Mouse (Mus musculus) limb, embryonic 15.5 days (tissue): ENCODE data around the gene 4930502E18Rik. TPM values are rescaled to one million over a fixed set of nuclear protein-coding genes. Genes with fewer than 3 reads are reported as not detected.

Experiments
- ATAC-seq: fragments of 200-750 bp; cut with Nextera tagmentation; 2 replicates; pipeline ENCODE4 v1.8.0; 2017; ENCODE audit warnings: low read depth, moderate TSS enrichment; ENCODE audit not compliant: insufficient number of reproducible peaks, low FRiP score, low TSS enrichment
- H3K27ac ChIP-seq: fragments of 300-500 bp; sonication (generic); 2 replicates; pipeline ENCODE4 v1.5.1; 2015; ENCODE audit warnings: moderate library complexity, mild to moderate bottlenecking, inconsistent platforms
- H3K27me3 ChIP-seq: fragments of 300-500 bp; sonication (generic); 2 replicates; pipeline ENCODE4 v1.6.1; 2015; ENCODE audit warnings: inconsistent platforms
- H3K36me3 ChIP-seq: fragments of 300-500 bp; sonication (generic); 2 replicates; pipeline ENCODE4 v1.6.1; 2015; ENCODE audit warnings: inconsistent platforms
- H3K4me1 ChIP-seq: fragments of 300-500 bp; sonication (generic); 2 replicates; pipeline ENCODE4 v1.6.1; 2015; ENCODE audit warnings: inconsistent platforms
- H3K4me2 ChIP-seq: fragments of 300-500 bp; sonication (generic); 2 replicates; pipeline ENCODE4 v1.6.1; 2015; ENCODE audit warnings: mild to moderate bottlenecking, inconsistent platforms
- H3K4me3 ChIP-seq: fragments of 300-500 bp; sonication (generic); 2 replicates; pipeline ENCODE4 v1.5.1; 2015; ENCODE audit warnings: mild to moderate bottlenecking, inconsistent platforms
- H3K9ac ChIP-seq: fragments of 300-500 bp; sonication (generic); 2 replicates; pipeline ENCODE4 v1.6.1; 2015; ENCODE audit warnings: inconsistent platforms
- H3K9me3 ChIP-seq: fragments of 300-500 bp; sonication (generic); 2 replicates; pipeline ENCODE4 v1.6.1; 2016; ENCODE audit warnings: inconsistent platforms
- WGBS: fragments of 180-500 bp; shearing (Covaris S2); methylation state at CpG from one replicate; pipeline ENCODE4 v1.1.7; 2015; 5-methylcytosine and 5-hydroxymethylcytosine counted together
- polyA plus RNA-seq: library from polyadenylated mRNA; unstranded; fragments of >200 nt; fragmentation: Nextera tagmentation; extraction: Ambion mirVana; gene quantifications from 2 replicates; pipeline ENCODE4 v1.2.1, GENCODE M21; 2015

Gene 4930502E18Rik
- polyA plus RNA-seq, 1 experiment from 2014 or later: 0.23 TPM

DNA sequence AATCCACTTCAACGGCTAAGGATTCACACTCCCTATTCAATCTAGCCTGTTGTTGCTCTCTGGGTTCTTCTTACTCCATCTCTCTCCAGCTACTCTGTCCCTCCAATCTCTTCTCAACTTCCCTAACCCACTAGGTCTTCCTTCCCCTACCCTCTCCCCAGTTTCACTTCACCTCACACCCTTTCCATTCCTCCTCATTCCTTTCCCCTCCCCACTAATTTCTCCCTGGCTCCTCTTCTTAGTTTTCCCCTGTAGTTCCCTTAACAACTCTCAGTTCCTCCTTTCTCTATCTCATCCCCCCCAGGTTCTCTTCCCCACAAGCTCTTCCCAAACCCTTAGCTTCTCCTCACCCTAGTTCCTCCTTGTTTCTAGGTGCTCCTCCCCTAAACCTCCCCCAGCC is 28.2 kb downstream of the 4930502E18Rik start:
- H3K36me3 ChIP-seq: no peaks in the 10 kb centered on the region
- no peak overlapping the region for H3K27ac ChIP-seq
- ATAC-seq: no peak

DNA sequence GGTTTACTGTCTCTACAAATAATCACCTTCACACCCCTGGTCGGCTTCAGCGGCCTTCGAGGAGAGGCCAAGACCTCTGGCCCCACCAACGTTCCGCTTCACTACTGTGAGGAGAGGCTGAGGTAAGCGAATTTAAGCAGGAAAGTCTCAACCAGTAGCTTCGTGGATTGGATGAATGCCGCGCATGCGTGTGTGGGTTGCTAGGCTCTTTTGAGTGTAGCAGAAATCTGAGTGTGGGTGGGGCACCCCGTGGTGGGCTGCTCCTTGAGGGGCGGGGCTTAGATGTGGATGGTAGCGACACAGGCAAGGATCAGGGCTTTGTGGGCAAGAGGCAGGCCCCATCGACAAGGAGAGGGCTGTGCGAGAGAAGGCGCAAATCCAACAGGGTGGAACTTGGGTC is 33.1 kb downstream of the 4930502E18Rik start, which contains the start of gene 1700013H16Rik:
Gene 1700013H16Rik, minus strand, starts transcription at position 96 of the 400 bp plus-strand sequence.
- Histone ChIP-seq H3K4me1 (no peaks in the 10 kb centered on the region), H3K4me2 (no peak within 1 kb of the TSS), H3K27me3 (no peaks in the 10 kb centered on the region), H3K4me3 (no peak within 1 kb of the TSS), H3K27ac (no peak within 1 kb of the TSS), H3K9ac (no peak within 1 kb of the TSS), H3K9me3 (no peaks in the 10 kb centered on the region; the same call in 1 of the 2 replicates), H3K36me3 (no peaks in the 10 kb centered on the region)
- 92% methylated on average over 16 of the region's 16 CpGs for WGBS
- no peak for ATAC-seq

More for the DNA sequence above, 28.2 kb downstream of the 4930502E18Rik start:
- Histone ChIP-seq H3K4me2 (no peak overlapping the region), H3K4me1 (no peaks in the 10 kb centered on the region), H3K9ac (no peak overlapping the region), H3K9me3 (no peaks in the 10 kb centered on the region; the same call in 1 of the 2 replicates), H3K4me3 (no peak overlapping the region), H3K27me3 (no peaks in the 10 kb centered on the region)
- 90% methylated on average over 1 of the region's 1 CpGs for WGBS

DNA sequence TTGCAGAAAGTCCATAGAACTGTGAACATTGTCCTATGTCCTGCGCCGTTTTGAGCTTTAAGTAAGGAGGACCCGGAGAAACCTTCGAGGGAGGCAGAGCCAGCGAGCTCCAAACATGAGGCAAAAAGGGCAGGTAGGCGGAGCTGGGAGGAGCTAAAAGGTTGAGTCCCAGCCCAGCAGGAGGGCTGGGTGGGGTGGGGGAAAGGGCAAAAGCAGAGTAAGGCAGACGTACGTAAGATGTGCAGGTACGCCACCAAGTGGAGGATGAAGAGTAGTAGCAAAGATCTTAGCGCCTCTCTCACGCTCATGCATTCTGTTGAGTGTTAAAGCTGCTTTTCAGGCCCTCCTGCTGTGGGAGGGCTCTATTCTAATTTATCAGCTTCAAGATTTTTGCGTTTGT is 51.6 kb downstream of the 4930502E18Rik start, which contains the start of gene Zfp36l3:
Gene Zfp36l3, minus strand, starts transcription at position 119 of the 400 bp plus-strand sequence.
- no peak for ATAC-seq
- Histone ChIP-seq H3K4me2 (no peak within 1 kb of the TSS), H3K4me1 (no peaks in the 10 kb centered on the region), H3K27me3 (no peaks in the 10 kb centered on the region), H3K36me3 (no peaks in the 10 kb centered on the region), H3K4me3 (no peak within 1 kb of the TSS), H3K9me3 (no peaks in the 10 kb centered on the region), H3K9ac (no peak within 1 kb of the TSS), H3K27ac (no peak within 1 kb of the TSS)
- 87% methylated on average over 12 of the region's 12 CpGs for WGBS

Other genes starting within 250 kb of the 4930502E18Rik start
- gene Rtl8c, start 116.8 kb upstream of the 4930502E18Rik start, polyA plus RNA-seq: 50.3 and 50.4 TPM in 2 replicates
- not detected in 2 replicates for gene Gm14597, start 115.8 kb upstream of the 4930502E18Rik start, polyA plus RNA-seq
- 63.3 and 85.3 TPM in 2 replicates for gene Rtl8a, start 81.1 kb upstream of the 4930502E18Rik start, polyA plus RNA-seq
- 58.4 and 67.8 TPM in 2 replicates for gene Rtl8b, start 54.4 kb upstream of the 4930502E18Rik start, polyA plus RNA-seq
- not detected in 2 replicates for gene 1700013H16Rik, start 33.0 kb downstream of the 4930502E18Rik start, polyA plus RNA-seq
- not detected in 2 replicates for gene Zfp36l3, start 51.6 kb downstream of the 4930502E18Rik start, polyA plus RNA-seq
- gene Xlr, start 72.9 kb downstream of the 4930502E18Rik start, polyA plus RNA-seq: 0.84 and 1.4 TPM in 2 replicates